Mouse (Mus musculus): ENCODE measurements around the gene Fam107b.
A peak's percentile ranks its signal among the peaks of the same experiment; 100 is the strongest.

DNA sequence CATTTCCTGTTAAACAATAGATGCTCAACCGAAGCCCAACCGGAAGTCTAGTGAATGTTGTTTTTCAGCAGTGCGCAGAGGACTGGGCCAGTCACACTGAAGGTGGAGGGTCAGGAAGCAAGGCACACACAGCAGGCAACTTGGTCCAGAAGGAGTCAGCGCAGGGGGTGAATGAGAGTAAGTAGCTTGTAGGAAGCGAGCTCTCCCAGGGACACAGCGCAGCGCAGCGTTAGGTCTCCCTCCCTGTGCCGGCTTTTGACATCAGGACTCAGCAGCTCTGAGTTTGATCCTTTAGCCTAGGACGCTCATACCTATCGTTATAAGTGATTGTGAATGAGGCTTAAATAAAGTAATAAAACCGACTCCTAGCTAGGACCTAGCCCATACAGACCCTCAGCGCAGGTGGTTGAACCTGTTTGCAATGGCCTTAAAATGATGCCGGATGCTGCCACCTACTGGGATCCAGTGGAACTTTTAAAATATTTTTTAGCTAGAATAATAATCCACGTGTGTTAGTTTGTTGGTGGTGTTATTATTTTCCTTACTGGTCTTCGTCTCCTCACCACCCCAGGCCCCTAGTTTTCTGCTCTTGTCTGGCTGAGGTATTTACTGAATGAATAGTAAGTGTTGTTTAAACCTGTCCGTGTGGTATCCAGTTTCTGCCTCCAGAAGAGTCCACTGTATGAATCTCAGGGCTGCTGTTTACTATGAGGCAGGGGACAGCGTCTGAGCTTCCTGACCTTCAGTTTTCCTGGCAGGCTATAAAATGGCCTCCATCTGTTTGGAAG, 229.7 kb downstream of the Fam107b start:
- TF ChIP-seq CTCF (IDR thresholded peaks at IDR 0.05; ENCODE audit: borderline replicate concordance, extremely low read depth, insufficient read depth, insufficient read length) (peak; percentile 69; the same call in 1 of the 2 replicates), POLR2A (IDR thresholded peaks at IDR 0.05; ENCODE audit: borderline replicate concordance, extremely low read depth, insufficient read depth, insufficient read length, poor library complexity, severe bottlenecking) (no peak)
